Mouse (Mus musculus) embryo, embryonic 11.5 days (tissue): ENCODE results near the gene Tktl1.
A peak's percentile ranks its signal among the peaks of the same experiment; 100 is the strongest.
"Not testable (repeated sequence)": the region's sequence is repeated elsewhere in the genome, so short reads cannot be mapped to it uniquely, and the experiment has no call there.

Source experiments
- DNase-seq: peaks from one replicate; pipeline ENCODE4 v3.0.0-alpha.2; 2012; ENCODE audit warnings: low read depth, low spot score

Gene Tktl1

DNA sequence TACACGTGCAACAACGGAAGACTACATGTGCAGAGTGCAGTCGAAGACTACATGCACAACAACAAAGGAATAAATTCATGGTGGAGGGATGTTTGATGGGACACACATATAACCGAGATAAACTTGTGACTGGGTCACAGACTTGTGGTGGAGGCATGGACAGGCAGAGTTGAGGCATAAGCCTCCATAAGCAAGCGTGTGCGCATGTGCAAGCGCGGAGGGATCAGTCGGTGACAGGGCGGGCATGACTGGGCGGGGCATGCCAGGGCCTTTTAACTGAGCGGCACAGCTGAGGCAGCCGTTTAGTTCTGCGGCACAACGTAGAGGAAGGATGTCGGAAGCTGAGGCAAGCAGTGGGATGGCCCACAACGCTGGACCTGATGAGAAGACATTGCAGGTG, at the start of gene Tktl1:
TSS of gene Tktl1 (plus strand) at position 301 of the 400 bp plus-strand sequence.
- DNase-seq, result no peak

- not testable (repeated sequence) for DNase-seq
Measured at GRCm38 (mm10) chrX:74135263-74135662, 41.8 kb upstream of the Tktl1 start, which contains the start of gene Mecp2. Gene Mecp2 (minus strand): TSS chrX:74135363.

- no peak for DNase-seq
Measured at GRCm38 (mm10) chrX:74167738-74168137, 9.3 kb upstream of the Tktl1 start, which contains the start of gene Tex28. Gene Tex28 (minus strand): TSS chrX:74167838.

- DNase-seq, result no peak
Measured at GRCm38 (mm10) chrX:74203556-74203955, 26.5 kb downstream of the Tktl1 start.

DNA sequence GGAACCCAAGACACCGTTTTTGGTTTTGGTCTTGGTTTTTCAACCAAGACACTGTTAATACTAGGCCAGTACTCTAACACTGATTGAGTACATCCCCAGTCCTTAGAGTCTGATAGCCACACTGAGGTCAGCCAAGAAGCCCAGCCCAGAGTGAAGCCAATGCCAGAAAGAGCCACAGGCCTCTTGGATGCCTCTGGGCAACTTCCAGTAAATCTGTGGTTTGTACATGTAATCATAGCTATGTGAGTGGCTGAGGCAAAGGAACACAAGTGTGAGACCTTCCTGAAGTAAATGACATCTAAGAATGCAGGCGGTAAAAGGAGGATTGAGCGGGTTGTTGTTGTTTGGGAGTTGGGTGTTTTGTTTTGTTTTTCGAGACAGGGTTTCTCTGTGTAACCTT, 41.4 kb downstream of the Tktl1 start:
- no peak for DNase-seq

DNA sequence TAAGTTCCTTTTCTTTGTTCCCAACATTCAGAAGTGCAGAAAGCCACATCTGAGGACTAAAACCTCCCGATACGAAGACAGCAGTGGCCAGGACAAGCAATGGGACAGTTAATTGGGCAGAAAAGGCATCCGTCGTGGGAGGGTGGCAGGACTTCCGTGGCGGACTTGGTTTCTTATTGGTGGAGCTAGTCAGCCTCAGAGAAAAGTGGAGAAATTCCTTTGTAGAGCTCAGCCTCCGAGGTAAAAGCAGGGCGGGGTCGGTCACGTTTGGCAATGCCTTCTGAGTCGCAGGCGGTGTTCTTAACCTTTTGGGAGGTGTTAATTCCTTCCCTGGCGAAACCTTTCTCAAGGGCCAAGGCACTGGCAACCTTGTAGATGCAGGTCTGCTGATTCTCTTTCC, 42.4 kb downstream of the Tktl1 start:
- DNase-seq, result no peak

DNA sequence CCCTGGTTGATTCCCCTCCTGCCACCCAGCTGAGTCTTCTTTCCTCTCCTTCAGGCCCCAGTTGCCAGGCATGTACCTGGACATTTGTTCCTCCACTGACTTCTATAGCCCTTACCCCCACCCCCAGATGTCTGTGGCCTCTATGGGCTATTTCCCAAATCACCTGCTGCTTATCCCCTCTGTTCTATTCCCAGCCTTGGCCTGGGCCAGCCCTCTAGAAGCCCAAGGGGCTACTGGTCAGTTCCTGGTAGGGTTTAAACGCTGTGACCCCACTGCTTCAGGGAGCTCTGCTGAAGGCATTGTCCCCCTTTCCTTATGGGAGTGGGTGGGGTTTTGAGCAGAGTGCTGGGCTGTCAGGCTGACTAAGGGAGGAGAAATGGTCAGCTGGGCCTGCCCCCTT, 43.0 kb downstream of the Tktl1 start:
- DNase-seq, result not testable (repeated sequence)

- DNase-seq, result no peak
Measured at GRCm38 (mm10) chrX:74230038-74230437, 53.0 kb downstream of the Tktl1 start.

- no peak for DNase-seq
Measured at GRCm38 (mm10) chrX:74233196-74233595, 56.1 kb downstream of the Tktl1 start.

- no peak for DNase-seq
Measured at GRCm38 (mm10) chrX:74240332-74240731, 63.3 kb downstream of the Tktl1 start.

DNA sequence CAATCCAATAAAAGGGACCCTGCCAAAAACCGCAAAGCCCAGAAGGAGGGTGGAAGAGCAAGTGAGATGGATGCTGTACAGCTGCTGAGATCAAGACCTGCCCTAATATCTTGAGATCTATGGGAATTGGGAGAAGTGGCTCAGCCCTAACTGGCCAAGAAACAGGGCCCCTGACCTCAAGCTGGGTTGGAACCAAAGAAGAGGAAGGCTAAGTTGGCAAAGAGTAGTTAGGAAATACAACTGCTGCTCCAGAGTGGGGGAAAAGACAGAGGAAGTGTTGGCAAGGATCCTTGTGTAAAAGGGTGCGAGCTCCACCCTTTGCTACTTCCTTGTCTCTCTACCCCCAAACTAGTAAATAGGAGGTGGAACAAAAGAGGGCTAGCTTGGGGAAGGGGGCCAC, 66.3 kb downstream of the Tktl1 start:
- DNase-seq, result no peak

DNA sequence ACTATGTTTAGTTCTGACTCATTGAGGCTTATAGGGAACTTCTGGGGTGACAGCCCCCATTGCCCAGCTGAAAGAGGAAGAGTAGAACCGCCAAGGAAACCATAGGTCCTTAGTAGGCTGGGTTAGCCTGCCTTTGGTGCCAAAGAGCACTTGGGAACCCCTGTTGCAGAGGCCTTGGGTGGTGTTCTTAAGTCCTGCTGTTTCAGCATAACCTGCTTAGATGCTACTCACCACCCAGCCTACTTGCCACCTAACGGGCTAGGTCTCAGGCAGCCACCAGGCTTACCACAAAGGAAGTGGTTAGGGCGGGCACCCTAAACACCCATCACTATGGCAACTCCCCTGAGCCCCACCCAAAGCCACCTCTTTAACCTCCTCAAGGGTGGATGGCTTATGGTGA, 66.7 kb downstream of the Tktl1 start:
- DNase-seq, result no peak

GRCm38 (mm10) chrX:74244614-74245083, 67.6 kb downstream of the Tktl1 start:
- DNase-seq, result peak; percentile 53

DNA sequence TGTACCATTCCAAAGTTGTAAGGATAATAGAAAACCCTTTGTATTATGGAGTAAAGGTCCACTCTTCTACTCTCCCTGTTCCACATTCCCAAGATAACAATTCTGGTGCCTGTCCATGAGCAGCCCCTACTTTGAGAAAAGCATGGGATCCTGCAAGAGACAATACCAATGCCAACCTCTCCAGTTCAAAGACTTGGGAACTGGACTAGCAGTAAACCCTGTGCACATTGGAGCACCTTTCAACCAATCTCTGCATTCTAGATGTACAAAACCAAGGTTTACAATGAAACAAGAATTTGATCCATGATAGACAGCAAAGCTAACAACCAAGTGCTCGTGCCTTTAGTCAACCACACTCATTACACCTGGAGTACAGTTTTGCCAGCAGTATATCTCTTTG, 68.0 kb downstream of the Tktl1 start:
- no peak for DNase-seq

DNA sequence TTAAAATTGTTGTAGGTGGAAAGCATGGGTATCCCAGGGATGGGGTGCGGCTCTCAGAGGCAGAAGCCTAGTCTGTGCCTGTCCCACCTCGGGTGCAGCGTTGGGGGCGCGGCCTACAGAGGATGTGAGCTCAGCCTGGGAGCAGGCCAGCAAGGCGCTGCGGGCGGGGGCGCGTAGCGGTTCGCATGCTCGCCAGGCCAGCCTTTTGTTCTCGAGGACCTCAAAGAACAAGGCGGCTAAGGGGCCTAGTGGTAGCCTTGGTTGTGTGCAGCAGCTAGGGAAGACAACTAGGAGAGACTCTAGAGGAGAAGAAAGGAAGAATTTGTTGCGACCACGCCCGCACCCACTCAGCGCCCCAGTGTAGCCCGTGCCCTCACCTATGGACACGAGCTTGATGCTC, 68.6 kb downstream of the Tktl1 start:
- DNase-seq, result peak; percentile 43

GRCm38 (mm10) chrX:74246213-74246681, 69.2 kb downstream of the Tktl1 start:
- DNase-seq, result peak; percentile 81

- no peak for DNase-seq
Measured at GRCm38 (mm10) chrX:74246693-74247092, 69.6 kb downstream of the Tktl1 start.

- DNase-seq, result peak; percentile 63
Measured at GRCm38 (mm10) chrX:74248651-74249050, 71.6 kb downstream of the Tktl1 start.

GRCm38 (mm10) chrX:74249615-74250014, 72.6 kb downstream of the Tktl1 start, which contains the start of gene Flna:
Gene Flna (minus strand): TSS chrX:74249820.
- DNase-seq, result no peak

- DNase-seq, result peak; percentile 76
Measured at GRCm38 (mm10) chrX:74254153-74254887, 77.3 kb downstream of the Tktl1 start, which contains the start of gene Emd. Gene Emd (plus strand): TSS chrX:74254687.

DNA sequence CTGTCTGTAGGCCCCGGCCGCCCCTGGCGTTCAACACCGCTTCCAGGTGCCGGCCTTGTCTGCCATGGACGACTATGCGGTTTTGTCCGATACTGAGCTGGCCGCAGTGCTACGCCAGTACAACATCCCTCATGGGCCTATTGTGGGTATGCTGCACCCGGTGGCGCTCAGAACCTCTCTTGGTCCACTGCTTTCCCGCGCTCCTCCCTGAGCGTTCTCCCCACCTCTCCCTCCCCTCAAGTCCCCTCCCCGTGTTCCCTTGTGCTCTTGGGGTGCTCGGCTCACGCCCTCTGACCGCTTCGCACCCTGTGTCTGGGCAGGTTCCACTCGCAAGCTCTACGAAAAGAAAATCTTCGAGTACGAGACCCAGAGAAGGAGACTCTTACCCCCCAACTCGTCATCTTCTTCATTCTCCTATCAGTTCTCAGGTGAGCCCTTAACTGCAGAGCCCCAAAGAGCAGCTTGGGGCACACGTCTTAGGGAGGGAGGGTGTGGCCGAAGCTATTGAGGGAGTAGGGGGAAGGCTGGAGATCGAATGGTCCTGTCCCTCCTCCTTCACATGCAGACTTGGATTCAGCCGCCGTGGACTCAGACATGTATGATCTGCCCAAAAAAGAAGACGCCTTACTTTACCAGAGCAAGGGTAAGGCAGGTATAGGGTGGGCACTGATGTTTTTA, 78.0 kb downstream of the Tktl1 start:
- DNase-seq, result no peak

DNA sequence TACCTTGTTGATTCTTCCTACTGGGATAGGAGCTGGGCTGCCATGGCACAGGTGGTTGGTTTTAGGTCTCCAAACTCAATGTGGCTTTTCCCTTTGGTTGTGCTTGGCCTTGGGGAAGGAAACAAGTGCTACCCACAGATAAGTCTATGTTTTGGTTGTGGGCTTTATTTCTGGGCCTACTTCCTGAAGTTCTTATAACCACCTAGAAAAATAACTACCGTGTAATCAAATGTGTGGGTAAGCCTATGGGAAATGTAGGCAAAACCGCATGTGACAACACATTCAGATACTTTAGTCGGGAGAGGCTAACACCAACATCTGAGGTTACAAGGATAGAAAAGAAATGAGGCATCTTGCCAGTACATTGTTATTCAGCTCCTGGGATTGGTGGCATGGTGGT, 80.7 kb downstream of the Tktl1 start:
- DNase-seq, result no peak
